ENCODE assay signal across 26 mouse cellular contexts in genomic region chr1:166412266-166412665, GRCm38 (mm10).
"Had no signal": no experiment of that assay in that cellular context is flagged by ENCODE, and none has a peak within 500 bp of the region (broad histone marks: within the 10 kb centered on the region; RNA-seq: fewer than 3 reads in every experiment).

No protein-coding gene starts in this region.

- DNase-seq: gastrocnemius, adult 2 months; gastrocnemius, postnatal 10 days; gastrocnemius, postnatal 25 days; heart, adult 2 months; heart, postnatal 10 days; heart, postnatal 4 days; kidney, adult 18-20 months; kidney, adult 8-10 months; kidney, postnatal 10 days; kidney, postnatal 25 days; kidney, postnatal 4 days; liver had no signal

- H3K9ac ChIP-seq: heart, embryonic 12.5 days; hindbrain, embryonic 12.5 days; hindbrain, embryonic 14.5 days; intestine, embryonic 15.5 days; limb, embryonic 12.5 days had no signal

- H3K27me3 ChIP-seq: heart, embryonic 12.5 days; hindbrain, embryonic 12.5 days; intestine, embryonic 15.5 days; limb, embryonic 12.5 days had no signal

- H3K27ac ChIP-seq: gastrocnemius, adult 2 months; heart, adult 2 months; heart, embryonic 10.5 days; hindbrain, embryonic 10.5 days; hindbrain, embryonic 12.5 days; hindbrain, embryonic 14.5 days; intestine, embryonic 15.5 days; layer of hippocampus, adult 2 months; left cerebral cortex, adult 2 months; limb, embryonic 10.5 days; limb, embryonic 12.5 days had no signal

- H3K4me3 ChIP-seq: gastrocnemius, adult 2 months; heart, adult 2 months; heart, embryonic 10.5 days; heart, embryonic 12.5 days; hindbrain, embryonic 10.5 days; hindbrain, embryonic 12.5 days; intestine, embryonic 15.5 days; layer of hippocampus, adult 2 months; left cerebral cortex, adult 2 months; limb, embryonic 10.5 days; limb, embryonic 12.5 days had no signal

- ATAC-seq: hindbrain, embryonic 16.5 days; inflammation-experienced regulatory T-cells, adult 6 months; intestine, embryonic 15.5 days; intestine, postnatal 0 days had no signal

- H3K9me3 ChIP-seq: intestine, embryonic 15.5 days had no signal

- H3K4me2 ChIP-seq: heart, embryonic 12.5 days; hindbrain, embryonic 12.5 days; hindbrain, embryonic 14.5 days; intestine, embryonic 15.5 days; limb, embryonic 12.5 days; liver, embryonic 11.5 days had no signal
